Mouse (Mus musculus) T-helper 1 cell (primary cell): ENCODE measurements at regions not wholly inside any gene's neighbourhood (a gene's known extent, or its start where the extent isn't known, plus 50 kb on each side); places are given as distances from the start of the nearest gene placed in this dataset.

Experiments
- in situ Hi-C: fragments of 300-600 bp; cut with MboI, MseI; formaldehyde crosslinking; loops from one replicate; pipeline ENCODE4 v1.15.1; 2025; ENCODE audit warnings: high pct_unique_total_duplicates

DNA sequence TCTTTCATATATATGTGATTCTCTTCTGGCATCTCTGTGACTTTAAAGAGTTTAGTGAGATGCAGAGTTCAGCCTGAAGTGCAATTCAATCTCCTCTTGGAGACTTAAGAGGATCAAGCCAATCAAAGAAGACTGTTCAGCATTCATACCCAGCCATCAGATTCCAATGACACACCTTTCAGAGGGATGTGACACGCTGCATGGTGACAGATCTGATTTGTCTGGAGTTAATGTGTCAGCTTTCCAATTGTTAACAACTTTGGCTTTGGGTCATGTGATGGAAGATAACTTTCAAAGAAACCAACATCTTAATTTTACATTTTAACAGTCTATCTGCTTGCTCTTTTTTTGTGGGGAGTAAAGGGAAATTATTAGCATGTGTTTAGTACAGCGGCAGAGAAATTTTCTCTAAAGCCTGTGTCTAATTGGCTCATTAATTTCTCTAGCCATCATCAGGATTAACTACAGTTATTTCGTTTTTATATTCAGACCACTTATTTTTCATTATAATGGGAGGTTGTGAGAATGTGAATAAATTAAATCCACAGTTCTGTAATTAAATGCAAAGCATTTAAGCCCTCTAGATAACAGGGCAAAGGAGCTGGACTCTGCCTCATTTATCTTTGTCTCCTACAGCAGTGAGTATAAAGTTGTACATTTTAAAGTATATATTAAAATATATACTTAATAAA, 108.2 kb upstream of the Adamts5 start:
- in situ Hi-C loops = no loop called here

DNA sequence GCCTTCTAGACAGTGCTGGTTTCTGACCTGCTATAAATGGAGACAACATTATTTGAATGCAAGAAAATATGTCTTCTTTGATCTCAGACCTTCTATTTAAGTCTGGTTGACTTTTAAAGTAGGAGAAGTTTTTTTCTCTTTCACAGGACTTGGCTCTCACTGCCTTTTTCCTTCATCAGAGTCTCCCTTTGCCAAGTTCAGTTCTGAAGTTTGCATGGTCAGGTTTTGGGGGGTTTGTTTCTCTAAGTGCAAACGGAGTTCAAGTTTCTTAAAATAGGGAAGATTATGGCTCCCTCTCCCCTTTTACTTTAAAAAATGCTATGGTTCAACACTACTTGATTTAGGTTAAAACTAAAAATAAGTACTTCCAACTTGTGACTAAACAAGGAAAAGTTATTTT, 106.2 kb upstream of the Adamts5 start:
- in situ Hi-C loops = no loop called here

DNA sequence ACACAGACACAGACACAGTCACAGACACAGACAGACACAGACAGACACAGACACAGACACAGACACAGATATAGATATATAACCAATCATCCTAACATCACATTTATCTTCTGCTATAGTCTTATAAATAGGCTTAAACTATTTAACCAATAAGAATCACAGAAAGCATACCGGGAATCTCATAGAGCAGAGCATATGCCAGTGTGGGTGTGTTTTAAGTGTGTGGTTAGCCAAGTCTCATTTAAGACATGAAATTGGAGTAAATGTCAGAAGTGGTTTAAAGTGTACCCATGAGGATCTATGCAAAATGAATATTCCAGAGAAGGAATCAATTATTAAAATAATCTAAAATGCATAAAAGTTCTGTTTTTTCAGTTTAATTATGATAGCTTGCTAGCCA, 99.2 kb upstream of the Adamts5 start:
- in situ Hi-C loops = no loop called here

DNA sequence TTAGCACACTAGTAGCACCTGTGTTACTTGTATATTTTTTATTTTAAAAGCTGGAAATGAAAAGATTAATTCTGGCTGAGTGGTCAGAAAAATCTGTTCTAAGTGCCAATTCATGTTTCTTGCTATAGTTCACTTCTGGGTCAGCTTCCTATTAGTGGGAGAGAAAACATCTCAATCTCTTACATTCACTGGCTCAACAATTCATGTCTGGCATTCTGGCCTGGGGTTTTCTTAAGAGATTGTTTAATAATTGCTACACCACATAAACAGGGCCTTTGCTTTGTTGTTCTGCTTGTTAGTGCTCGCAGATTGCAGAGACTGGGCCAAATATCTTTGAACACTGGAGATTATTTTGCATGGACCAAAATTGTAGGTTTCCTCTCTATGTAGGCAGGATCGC, 84.2 kb upstream of the Adamts5 start:
- in situ Hi-C loops = no loop called here

DNA sequence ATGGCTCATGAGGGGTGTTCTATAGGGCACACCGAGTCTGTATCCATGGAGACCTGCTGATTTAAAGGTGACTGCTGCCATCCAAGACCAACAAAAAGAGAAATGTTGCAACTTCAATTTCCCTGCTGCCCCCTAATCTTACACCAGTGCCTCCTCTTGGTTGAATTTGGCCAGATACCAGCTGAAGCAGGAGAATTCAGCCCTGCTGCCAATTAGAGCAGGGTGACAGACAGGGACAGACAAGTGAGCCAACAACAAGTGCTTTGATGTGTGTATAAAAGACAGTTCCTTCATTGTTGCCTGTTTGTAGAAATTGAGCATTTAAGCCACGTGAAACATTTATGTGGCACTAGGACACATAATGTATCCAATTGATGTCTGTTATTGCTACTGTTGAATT, 75.5 kb upstream of the Adamts5 start:
- in situ Hi-C loops = no loop called here

DNA sequence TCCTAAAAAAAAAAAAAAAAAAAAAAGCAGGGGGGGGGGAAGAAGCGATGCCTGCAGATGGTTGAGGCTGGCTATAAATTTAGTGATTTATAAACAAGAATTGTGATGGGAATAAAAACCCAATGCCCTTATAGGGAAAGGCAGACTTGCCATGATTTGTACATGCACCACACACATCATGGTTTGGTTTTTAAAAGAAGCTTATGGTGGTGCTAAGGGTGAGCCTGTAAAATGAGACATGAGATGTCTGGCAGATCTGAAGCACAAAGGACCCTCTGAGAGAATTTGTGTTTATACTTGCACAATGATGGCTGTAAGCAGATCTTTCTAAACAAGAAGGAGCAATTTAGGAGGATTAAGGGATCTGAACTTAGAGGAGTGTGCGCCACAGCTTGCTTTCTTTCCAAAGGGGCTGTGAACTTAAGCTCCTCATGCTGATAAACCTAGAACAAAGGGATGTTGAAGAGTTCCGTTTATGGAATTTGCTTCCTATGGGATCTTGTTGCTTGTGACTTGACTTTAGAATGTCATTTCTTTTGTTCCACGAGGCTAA, 65.3 kb upstream of the Adamts5 start:
- in situ Hi-C loops = loop anchor here (10.0 kb wide), 1 partner anchor 62 kb away; the partner anchor contains the start of gene Adamts5

DNA sequence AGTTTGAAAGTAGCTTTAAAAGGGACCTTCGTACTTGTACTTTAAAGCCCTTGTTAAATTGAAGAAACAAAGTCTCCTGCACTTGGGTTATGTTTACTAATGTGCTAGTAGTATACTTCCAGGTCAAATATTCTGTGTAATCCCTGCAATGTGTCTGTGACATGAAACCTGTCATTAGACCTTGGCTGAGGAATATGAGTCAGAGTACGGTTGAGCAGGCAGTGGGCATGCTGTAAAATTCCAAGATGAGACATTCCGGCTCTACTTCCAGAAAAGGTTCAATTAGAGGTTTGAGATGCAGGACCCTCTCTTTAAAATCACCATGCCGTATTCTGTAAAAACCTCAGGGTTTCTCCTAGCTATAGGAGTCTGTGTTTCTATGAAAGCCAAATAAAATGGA, 64.6 kb upstream of the Adamts5 start:
- in situ Hi-C loops = loop anchor here (10.0 kb wide), 1 partner anchor 61 kb away; the partner anchor contains the start of gene Adamts5

DNA sequence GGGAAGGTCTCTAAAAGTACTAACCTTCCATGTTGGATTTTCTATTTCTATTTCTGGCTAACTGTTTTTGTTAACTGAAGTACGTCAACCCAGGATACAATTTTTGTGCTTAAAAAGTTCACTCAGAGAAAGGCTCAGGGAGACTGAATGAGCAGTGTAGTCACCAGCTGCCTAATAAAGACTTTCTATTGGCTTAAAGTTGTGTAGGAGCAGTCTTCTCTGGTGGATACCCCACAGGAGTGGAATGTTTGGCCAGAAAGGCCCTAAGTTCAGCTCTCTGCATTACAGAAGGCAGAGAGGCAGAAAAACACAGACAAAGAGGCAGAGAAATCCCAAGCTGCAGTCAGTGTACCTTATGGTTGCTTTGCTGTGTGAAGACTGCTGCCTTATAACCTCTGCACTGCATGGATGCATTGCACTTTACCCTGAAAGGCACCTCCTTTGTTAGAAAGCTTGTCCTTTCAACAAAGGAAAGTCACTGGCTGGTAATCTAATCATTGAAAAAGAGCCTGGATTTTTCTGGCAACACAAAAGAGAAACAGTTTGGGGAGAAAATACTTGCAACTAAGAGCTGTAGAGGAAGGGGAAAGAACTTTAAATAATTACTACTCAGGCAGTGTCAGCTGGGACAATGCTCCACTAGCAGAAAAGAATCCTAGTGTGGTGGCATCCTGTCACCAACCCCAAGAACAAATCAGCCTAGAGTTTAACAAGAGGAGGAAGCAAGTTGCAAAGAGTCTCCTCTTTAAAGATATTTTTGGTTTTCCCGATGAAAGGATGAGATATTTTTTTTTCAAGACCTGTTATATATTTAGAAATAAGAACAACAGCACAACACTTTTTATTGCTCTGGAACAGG, 63.0 kb upstream of the Adamts5 start:
- in situ Hi-C loops = loop anchor here (10.0 kb wide), 1 partner anchor 60 kb away; the partner anchor contains the start of gene Adamts5

DNA sequence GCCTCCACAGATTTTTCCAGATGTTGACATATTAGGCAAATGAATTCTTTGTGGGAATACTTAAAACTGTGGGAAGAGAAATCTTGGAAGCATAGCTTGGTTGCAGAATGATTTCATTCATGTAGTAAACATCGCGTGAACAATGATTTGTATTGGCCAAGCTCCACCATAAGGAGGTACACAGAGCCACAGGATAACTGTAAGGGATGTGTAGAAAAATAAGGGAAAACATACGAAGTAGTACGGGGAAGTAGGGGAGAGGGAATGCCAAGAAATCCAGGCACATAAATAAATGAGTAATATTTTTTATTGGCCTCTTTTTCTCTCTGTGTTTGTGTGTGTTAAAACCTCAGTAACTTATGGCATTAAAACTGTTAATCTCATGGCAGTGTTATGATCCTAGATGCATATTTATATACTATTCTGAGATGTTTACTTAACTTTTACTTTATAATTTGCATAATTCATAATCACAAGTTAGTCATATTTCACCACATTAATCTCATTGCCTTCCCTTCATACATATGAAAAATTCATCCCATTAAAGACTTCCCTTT, 54.5 kb upstream of the Adamts5 start:
- in situ Hi-C loops = loop anchor here (10.0 kb wide), 1 partner anchor 851 kb away; no protein-coding TSS in a partner anchor

DNA sequence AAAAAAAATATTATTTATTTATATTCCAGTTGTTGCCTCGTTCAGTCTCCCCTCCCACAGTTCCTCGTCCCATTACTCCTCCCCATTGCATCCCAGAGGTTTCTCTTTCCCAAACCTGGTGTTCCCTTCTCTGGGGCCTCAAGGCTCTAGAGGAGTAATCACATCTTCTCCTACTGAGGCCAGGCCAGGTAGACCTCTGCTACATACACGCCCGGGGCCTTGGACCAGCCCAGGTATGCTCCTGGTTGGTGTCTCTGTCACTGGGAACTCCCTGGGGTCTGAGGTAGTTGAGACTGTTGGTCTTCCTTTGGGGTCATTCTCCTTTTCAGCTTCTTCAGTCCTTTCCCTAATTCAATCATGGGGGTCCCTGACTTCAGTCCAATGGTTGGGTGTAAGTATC, 50.0 kb upstream of the Adamts5 start:
- in situ Hi-C loops = loop anchor here (10.0 kb wide), 1 partner anchor 847 kb away; no protein-coding TSS in a partner anchor
